Mouse (Mus musculus) limb, embryonic 10.5 days (tissue): Measurements from ENCODE around the gene Hs3st2. TPM values are rescaled to one million over a fixed set of nuclear protein-coding genes. Genes with fewer than 3 reads are reported as not detected.

Experiments
- DNase-seq: peaks from one replicate; pipeline ENCODE4 v3.0.0-alpha.2; 2017; ENCODE audit warnings: low spot score
- H3K27ac ChIP-seq: fragments of 300-500 bp; sonication (generic); 2 replicates; pipeline ENCODE4 v1.5.1; 2016; ENCODE audit warnings: mild to moderate bottlenecking
- H3K27me3 ChIP-seq: fragments of 300-500 bp; sonication (generic); 2 replicates; pipeline ENCODE4 v1.6.1; 2016; ENCODE audit warnings: low read depth, mild to moderate bottlenecking; ENCODE audit not compliant: poor library complexity, severe bottlenecking
- H3K36me3 ChIP-seq: fragments of 300-500 bp; sonication (generic); 2 replicates; pipeline ENCODE4 v1.6.1; 2016; ENCODE audit warnings: mild to moderate bottlenecking, moderate library complexity
- H3K4me1 ChIP-seq: fragments of 300-500 bp; sonication (generic); 2 replicates; pipeline ENCODE4 v1.6.1; 2016
- H3K4me3 ChIP-seq: fragments of 300-500 bp; sonication (generic); 2 replicates; pipeline ENCODE4 v1.5.1; 2016; ENCODE audit warnings: mild to moderate bottlenecking, moderate library complexity
- H3K9me3 ChIP-seq: fragments of 300-500 bp; sonication (generic); replicated peaks from 2 replicates; pipeline ENCODE4 v1.6.1; 2016; ENCODE audit warnings: mild to moderate bottlenecking
- WGBS: fragments of 180-500 bp; shearing (Covaris S2); methylation state at CpG from one replicate; pipeline ENCODE4 v1.1.7; 2016; 5-methylcytosine and 5-hydroxymethylcytosine counted together
- polyA plus RNA-seq: library from polyadenylated mRNA; unstranded; fragments of >200 nt; fragmentation: Nextera tagmentation; extraction: Ambion mirVana; gene quantifications from 2 replicates; pipeline ENCODE4 v1.2.1, GENCODE M21; 2016

Hs3st2 gene
- polyA plus RNA-seq, 1 experiment from 2014 or later: not detected

- Histone ChIP-seq H3K4me1 (no peaks in the 10 kb centered on the region), H3K36me3 (no peaks in the 10 kb centered on the region), H3K27ac (no peak overlapping the region), H3K27me3 (no peaks in the 10 kb centered on the region), H3K4me3 (no peak overlapping the region), H3K9me3 (no peaks in the 10 kb centered on the region)
- no peak for DNase-seq
- 70% methylated on average over 3 of the region's 3 CpGs for WGBS
These were observed 77.8 kb downstream of the Hs3st2 start for GRCm38 (mm10) chr7:121469435-121469834.

GRCm38 (mm10) chr7:121478302-121478701, 86.6 kb downstream of the Hs3st2 start:
- WGBS: 80% methylated on average over 8 of the region's 8 CpGs
- no peak for DNase-seq
- Histone ChIP-seq H3K9me3 (no peaks in the 10 kb centered on the region), H3K27me3 (no peaks in the 10 kb centered on the region), H3K4me3 (no peak overlapping the region), H3K4me1 (no peaks in the 10 kb centered on the region), H3K36me3 (no peaks in the 10 kb centered on the region), H3K27ac (no peak overlapping the region)

GRCm38 (mm10) chr7:121480106-121480505, 88.4 kb downstream of the Hs3st2 start:
- no peak overlapping the region for H3K27ac ChIP-seq
- H3K4me1 ChIP-seq: no peaks in the 10 kb centered on the region
- WGBS: 91% methylated on average over 4 of the region's 4 CpGs
- H3K4me3 ChIP-seq: no peak overlapping the region
- no peaks in the 10 kb centered on the region for H3K27me3 ChIP-seq
- no peak for DNase-seq
- no peaks in the 10 kb centered on the region for H3K36me3 ChIP-seq
- H3K9me3 ChIP-seq: no peaks in the 10 kb centered on the region

GRCm38 (mm10) chr7:121484590-121484989, 92.9 kb downstream of the Hs3st2 start:
- H3K36me3 ChIP-seq: no peaks in the 10 kb centered on the region
- 0 out of 2 replicates have a peak, but pooled peaks cover 4% of the 10 kb centered on the region for H3K4me1 ChIP-seq
- no peaks in the 10 kb centered on the region for H3K27me3 ChIP-seq
- WGBS: 82% methylated on average over 4 of the region's 4 CpGs
- H3K9me3 ChIP-seq: no peaks in the 10 kb centered on the region
- no peak overlapping the region for H3K4me3 ChIP-seq
- no peak for DNase-seq
- no peak overlapping the region for H3K27ac ChIP-seq

GRCm38 (mm10) chr7:121485266-121485665, 93.6 kb downstream of the Hs3st2 start:
- Histone ChIP-seq H3K4me1 (peaks cover 5% of the 10 kb centered on the region), H3K36me3 (no peaks in the 10 kb centered on the region), H3K27ac (no peak overlapping the region), H3K27me3 (no peaks in the 10 kb centered on the region), H3K9me3 (no peaks in the 10 kb centered on the region), H3K4me3 (no peak overlapping the region)
- 77% methylated on average over 2 of the region's 2 CpGs for WGBS
- DNase-seq: no peak

GRCm38 (mm10) chr7:121487291-121487690, 95.6 kb downstream of the Hs3st2 start:
- WGBS: 68% methylated on average over 6 of the region's 6 CpGs
- no peak overlapping the region for H3K4me3 ChIP-seq

GRCm38 (mm10) chr7:121489401-121489800, 97.7 kb downstream of the Hs3st2 start:
- Histone ChIP-seq H3K4me1 (peaks cover 27% of the 10 kb centered on the region), H3K4me3 (no peak overlapping the region), H3K27ac (no peak overlapping the region), H3K36me3 (no peaks in the 10 kb centered on the region), H3K9me3 (no peaks in the 10 kb centered on the region), H3K27me3 (no peaks in the 10 kb centered on the region)
- WGBS: 89% methylated on average over 9 of the region's 9 CpGs
- DNase-seq: no peak

More at GRCm38 (mm10) chr7:121487291-121487690, 95.6 kb downstream of the Hs3st2 start:
- Histone ChIP-seq H3K27me3 (no peaks in the 10 kb centered on the region), H3K27ac (no peak overlapping the region), H3K4me1 (peaks cover 26% of the 10 kb centered on the region), H3K9me3 (no peaks in the 10 kb centered on the region), H3K36me3 (no peaks in the 10 kb centered on the region)
- no peak for DNase-seq

GRCm38 (mm10) chr7:121491455-121492005, 99.9 kb downstream of the Hs3st2 start:
- Histone ChIP-seq H3K36me3 (no peaks in the 10 kb centered on the region), H3K9me3 (no peaks in the 10 kb centered on the region), H3K4me1 (peaks cover 24% of the 10 kb centered on the region), H3K27me3 (no peaks in the 10 kb centered on the region), H3K27ac (peak overlapping the region; percentile 50), H3K4me3 (no peak overlapping the region)
- DNase-seq: peak; percentile 57
- WGBS: 21% methylated on average over 3 of the region's 3 CpGs

- H3K9me3 ChIP-seq: no peaks in the 10 kb centered on the region
- H3K27me3 ChIP-seq: no peaks in the 10 kb centered on the region
- DNase-seq: no peak
- no peaks in the 10 kb centered on the region for H3K36me3 ChIP-seq
- no peak overlapping the region for H3K4me3 ChIP-seq
- no peaks in the 10 kb centered on the region for H3K4me1 ChIP-seq
- WGBS: 93% methylated on average over 17 of the region's 17 CpGs
- no peak overlapping the region for H3K27ac ChIP-seq
These were observed 108.9 kb downstream of the Hs3st2 start for GRCm38 (mm10) chr7:121500516-121500915.

- no peaks in the 10 kb centered on the region for H3K36me3 ChIP-seq
- WGBS: 85% methylated on average over 10 of the region's 10 CpGs
These were observed 110.0 kb downstream of the Hs3st2 start for GRCm38 (mm10) chr7:121501666-121502065.

GRCm38 (mm10) chr7:121516727-121517126, 125.1 kb downstream of the Hs3st2 start:
- Histone ChIP-seq H3K27me3 (no peaks in the 10 kb centered on the region), H3K9me3 (no peaks in the 10 kb centered on the region), H3K4me1 (no peaks in the 10 kb centered on the region), H3K27ac (no peak overlapping the region), H3K36me3 (no peaks in the 10 kb centered on the region), H3K4me3 (no peak overlapping the region)
- WGBS: 70% methylated on average over 3 of the region's 3 CpGs
- DNase-seq: no peak

More at GRCm38 (mm10) chr7:121501666-121502065, 110.0 kb downstream of the Hs3st2 start:
- DNase-seq: no peak
- Histone ChIP-seq H3K4me1 (no peaks in the 10 kb centered on the region), H3K27me3 (no peaks in the 10 kb centered on the region), H3K9me3 (no peaks in the 10 kb centered on the region), H3K4me3 (no peak overlapping the region), H3K27ac (no peak overlapping the region)

- Histone ChIP-seq H3K36me3 (no peaks in the 10 kb centered on the region), H3K27ac (no peak overlapping the region), H3K27me3 (no peaks in the 10 kb centered on the region), H3K4me1 (no peaks in the 10 kb centered on the region), H3K4me3 (no peak overlapping the region), H3K9me3 (no peaks in the 10 kb centered on the region)
- 86% methylated on average over 3 of the region's 3 CpGs for WGBS
- no peak for DNase-seq
These were observed 125.5 kb downstream of the Hs3st2 start for GRCm38 (mm10) chr7:121517165-121517591.

- no peak overlapping the region for H3K4me3 ChIP-seq
- no peaks in the 10 kb centered on the region for H3K4me1 ChIP-seq
- H3K36me3 ChIP-seq: no peaks in the 10 kb centered on the region
- no peak for DNase-seq
- 93% methylated on average over 3 of the region's 3 CpGs for WGBS
- no peak overlapping the region for H3K27ac ChIP-seq
- no peaks in the 10 kb centered on the region for H3K27me3 ChIP-seq
- no peaks in the 10 kb centered on the region for H3K9me3 ChIP-seq
These were observed 130.5 kb downstream of the Hs3st2 start for GRCm38 (mm10) chr7:121522125-121522524.

- Histone ChIP-seq H3K4me1 (peaks cover 6% of the 10 kb centered on the region), H3K9me3 (no peaks in the 10 kb centered on the region), H3K4me3 (no peak overlapping the region), H3K27ac (no peak overlapping the region), H3K36me3 (no peaks in the 10 kb centered on the region), H3K27me3 (no peaks in the 10 kb centered on the region)
- 85% methylated on average over 2 of the region's 2 CpGs for WGBS
- no peak for DNase-seq
These were observed 137.4 kb downstream of the Hs3st2 start for GRCm38 (mm10) chr7:121529023-121529422.
